Mouse (Mus musculus) liver, postnatal 0 days (tissue): ENCODE measurements at regions not wholly inside any gene's neighbourhood (a gene's known extent, or its start where the extent isn't known, plus 50 kb on each side); places are given as distances from the start of the nearest gene placed in this dataset.

Experiments used
- ATAC-seq: fragments of 200-750 bp; cut with Nextera tagmentation; 2 replicates; pipeline ENCODE4 v1.8.0; 2017; ENCODE audit warnings: mild to moderate bottlenecking, moderate library complexity
- DNase-seq: peaks from one replicate; pipeline ENCODE4 v3.0.0-alpha.2; 2016
- H3K27ac ChIP-seq: fragments of 300-500 bp; sonication (generic); 2 replicates; pipeline ENCODE4 v1.5.1; 2014; ENCODE audit warnings: antibody characterized with exemption, moderate library complexity, mild to moderate bottlenecking, low read depth
- H3K27me3 ChIP-seq: fragments of 300-500 bp; sonication (generic); 2 replicates; pipeline ENCODE4 v1.6.1; 2014; ENCODE audit warnings: low read length, control low read depth, mixed read lengths; ENCODE audit not compliant: insufficient read depth
- H3K36me3 ChIP-seq: fragments of 300-500 bp; sonication (generic); replicated peaks from 2 replicates; pipeline ENCODE4 v1.6.1; 2014; ENCODE audit warnings: mild to moderate bottlenecking, control low read depth, low read length, moderate library complexity, mixed read lengths; ENCODE audit not compliant: insufficient read depth
- H3K4me1 ChIP-seq: fragments of 300-500 bp; sonication (generic); 2 replicates; pipeline ENCODE4 v1.6.1; 2014; ENCODE audit warnings: antibody characterized with exemption, mild to moderate bottlenecking, control low read depth; ENCODE audit not compliant: insufficient read depth
- H3K4me2 ChIP-seq: fragments of 300-500 bp; sonication (generic); 2 replicates; pipeline ENCODE4 v1.6.1; 2014; ENCODE audit warnings: low read depth, mild to moderate bottlenecking, low read length, moderate library complexity, mixed read lengths
- H3K4me3 ChIP-seq: fragments of 300-500 bp; sonication (generic); 2 replicates; pipeline ENCODE4 v1.5.1; 2014; ENCODE audit warnings: low read depth, low read length
- H3K9ac ChIP-seq: fragments of 300-500 bp; sonication (generic); replicated peaks from 2 replicates; pipeline ENCODE4 v1.6.1; 2014; ENCODE audit warnings: mild to moderate bottlenecking, moderate library complexity
- H3K9me3 ChIP-seq: fragments of 300-500 bp; sonication (generic); 2 replicates; pipeline ENCODE4 v1.6.1; 2016; ENCODE audit warnings: mild to moderate bottlenecking, control low read depth, low read length, mixed read lengths
- CTCF ChIP-seq: sonication (generic); IDR thresholded peaks from 2 replicates; pipeline ENCODE4 v1.5.1; 2016; ENCODE audit warnings: antibody characterized with exemption, low read depth
- EP300 ChIP-seq: IDR thresholded peaks from 2 replicates; pipeline ENCODE4 v1.6.1; 2016; ENCODE audit warnings: antibody characterized with exemption, low read depth, mild to moderate bottlenecking
- WGBS: fragments of 180-500 bp; shearing (Covaris S2); extraction: QIAGEN DNeasy Blood & Tissue Kit; methylation state at CpG from one replicate; pipeline ENCODE4 v1.1.7; 2014; ENCODE audit not compliant: insufficient replicate concordance; 5-methylcytosine and 5-hydroxymethylcytosine counted together

- WGBS, result 67% methylated on average over 4 of the region's 4 CpGs
- DNase-seq, result no peak
Measured at GRCm38 (mm10) chr12:77857281-77857680, 336.8 kb upstream of the Gm6657 start.

GRCm38 (mm10) chr12:77860769-77861557 is 333.1 kb upstream of the Gm6657 start:
- Histone ChIP-seq H3K9me3 (no peaks in the 10 kb centered on the region), H3K9ac (no peak overlapping the region), H3K4me3 (no peak overlapping the region), H3K27me3 (no peaks in the 10 kb centered on the region), H3K36me3 (no peaks in the 10 kb centered on the region), H3K4me1 (no peaks in the 10 kb centered on the region), H3K4me2 (no peak overlapping the region), H3K27ac (no peak overlapping the region)
- DNase-seq (no peak), ATAC-seq (no peak)
- TF ChIP-seq EP300 (no peak), CTCF (no peak)
- WGBS, result 71% methylated on average over 13 of the region's 13 CpGs

More at GRCm38 (mm10) chr12:77857281-77857680, 336.8 kb upstream of the Gm6657 start:
- no peaks in the 10 kb centered on the region for H3K27me3 ChIP-seq
- no peak for TF ChIP-seq CTCF
- TF ChIP-seq EP300, result no peak
- no peaks in the 10 kb centered on the region for H3K36me3 ChIP-seq
- H3K27ac ChIP-seq, result no peak overlapping the region
- no peaks in the 10 kb centered on the region for H3K4me1 ChIP-seq
- ATAC-seq, result no peak
- H3K9ac ChIP-seq, result no peak overlapping the region
- H3K4me2 ChIP-seq, result no peak overlapping the region
- H3K4me3 ChIP-seq, result no peak overlapping the region
- no peaks in the 10 kb centered on the region for H3K9me3 ChIP-seq

GRCm38 (mm10) chr12:77867947-77868495 is 326.0 kb upstream of the Gm6657 start:
- H3K4me2 ChIP-seq, result no peak overlapping the region
- H3K36me3 ChIP-seq, result no peaks in the 10 kb centered on the region
- H3K9ac ChIP-seq, result no peak overlapping the region
- H3K4me1 ChIP-seq, result no peaks in the 10 kb centered on the region
- DNase-seq, result no peak
- H3K9me3 ChIP-seq, result no peaks in the 10 kb centered on the region
- ATAC-seq, result no peak
- no peak for TF ChIP-seq CTCF
- WGBS, result 76% methylated on average over 4 of the region's 4 CpGs
- H3K4me3 ChIP-seq, result no peak overlapping the region
- no peak overlapping the region for H3K27ac ChIP-seq
- H3K27me3 ChIP-seq, result no peaks in the 10 kb centered on the region

GRCm38 (mm10) chr12:77869296-77869695 is 324.7 kb upstream of the Gm6657 start:
- Histone ChIP-seq H3K27ac (no peak overlapping the region), H3K4me3 (no peak overlapping the region), H3K4me2 (no peak overlapping the region), H3K9me3 (no peaks in the 10 kb centered on the region), H3K27me3 (no peaks in the 10 kb centered on the region), H3K9ac (no peak overlapping the region), H3K4me1 (no peaks in the 10 kb centered on the region), H3K36me3 (no peaks in the 10 kb centered on the region)
- TF ChIP-seq CTCF, result no peak
- no peak for TF ChIP-seq EP300
- DNase-seq, result no peak
- no peak for ATAC-seq
- 84% methylated on average over 3 of the region's 3 CpGs for WGBS

- TF ChIP-seq EP300 (no peak), CTCF (no peak)
- Histone ChIP-seq H3K27ac (no peak overlapping the region), H3K9ac (no peak overlapping the region), H3K36me3 (no peaks in the 10 kb centered on the region), H3K27me3 (no peaks in the 10 kb centered on the region), H3K4me1 (no peaks in the 10 kb centered on the region), H3K4me2 (no peak overlapping the region), H3K4me3 (no peak overlapping the region), H3K9me3 (no peaks in the 10 kb centered on the region)
- 69% methylated on average over 2 of the region's 2 CpGs for WGBS
- ATAC-seq (0 out of 2 replicates have a peak, but pooled peaks have one; percentile 33), DNase-seq (no peak)
Measured at GRCm38 (mm10) chr12:77887335-77887734, 306.7 kb upstream of the Gm6657 start.

- no peak overlapping the region for H3K9ac ChIP-seq
- no peaks in the 10 kb centered on the region for H3K4me1 ChIP-seq
- no peak overlapping the region for H3K27ac ChIP-seq
- no peaks in the 10 kb centered on the region for H3K9me3 ChIP-seq
- ATAC-seq, result no peak
- H3K36me3 ChIP-seq, result no peaks in the 10 kb centered on the region
- H3K4me3 ChIP-seq, result no peak overlapping the region
- no peak overlapping the region for H3K4me2 ChIP-seq
- no peak for TF ChIP-seq CTCF
- no peak for TF ChIP-seq EP300
- no peaks in the 10 kb centered on the region for H3K27me3 ChIP-seq
- 79% methylated on average over 6 of the region's 6 CpGs for WGBS
- DNase-seq, result no peak
Measured at GRCm38 (mm10) chr12:77891452-77891851, 302.6 kb upstream of the Gm6657 start.
